Mouse (Mus musculus) limb, embryonic 15.5 days (tissue): ENCODE measurements around the gene Slc5a4a. TPM values are rescaled to one million over a fixed set of nuclear protein-coding genes. Genes with fewer than 3 reads are reported as not detected.

Experiments
- ATAC-seq: fragments of 200-750 bp; cut with Nextera tagmentation; 2 replicates; pipeline ENCODE4 v1.8.0; 2017; ENCODE audit warnings: low read depth, moderate TSS enrichment; ENCODE audit not compliant: insufficient number of reproducible peaks, low FRiP score, low TSS enrichment
- H3K27ac ChIP-seq: fragments of 300-500 bp; sonication (generic); 2 replicates; pipeline ENCODE4 v1.5.1; 2015; ENCODE audit warnings: moderate library complexity, mild to moderate bottlenecking, inconsistent platforms
- H3K27me3 ChIP-seq: fragments of 300-500 bp; sonication (generic); 2 replicates; pipeline ENCODE4 v1.6.1; 2015; ENCODE audit warnings: inconsistent platforms
- H3K36me3 ChIP-seq: fragments of 300-500 bp; sonication (generic); 2 replicates; pipeline ENCODE4 v1.6.1; 2015; ENCODE audit warnings: inconsistent platforms
- H3K4me1 ChIP-seq: fragments of 300-500 bp; sonication (generic); 2 replicates; pipeline ENCODE4 v1.6.1; 2015; ENCODE audit warnings: inconsistent platforms
- H3K4me2 ChIP-seq: fragments of 300-500 bp; sonication (generic); 2 replicates; pipeline ENCODE4 v1.6.1; 2015; ENCODE audit warnings: mild to moderate bottlenecking, inconsistent platforms
- H3K4me3 ChIP-seq: fragments of 300-500 bp; sonication (generic); 2 replicates; pipeline ENCODE4 v1.5.1; 2015; ENCODE audit warnings: mild to moderate bottlenecking, inconsistent platforms
- H3K9ac ChIP-seq: fragments of 300-500 bp; sonication (generic); 2 replicates; pipeline ENCODE4 v1.6.1; 2015; ENCODE audit warnings: inconsistent platforms
- H3K9me3 ChIP-seq: fragments of 300-500 bp; sonication (generic); 2 replicates; pipeline ENCODE4 v1.6.1; 2016; ENCODE audit warnings: inconsistent platforms
- WGBS: fragments of 180-500 bp; shearing (Covaris S2); methylation state at CpG from one replicate; pipeline ENCODE4 v1.1.7; 2015; 5-methylcytosine and 5-hydroxymethylcytosine counted together
- polyA plus RNA-seq: library from polyadenylated mRNA; unstranded; fragments of >200 nt; fragmentation: Nextera tagmentation; extraction: Ambion mirVana; gene quantifications from 2 replicates; pipeline ENCODE4 v1.2.1, GENCODE M21; 2015

Slc5a4a gene
- polyA plus RNA-seq, 1 experiment from 2014 or later = not detected

- no peak overlapping the region for H3K4me2 ChIP-seq
- no peaks in the 10 kb centered on the region for H3K36me3 ChIP-seq
- H3K9ac ChIP-seq = no peak overlapping the region
- no peak overlapping the region for H3K4me3 ChIP-seq
- 73% methylated on average over 4 of the region's 4 CpGs for WGBS
- H3K27ac ChIP-seq = no peak overlapping the region
- ATAC-seq = no peak
- no peaks in the 10 kb centered on the region for H3K4me1 ChIP-seq
- H3K9me3 ChIP-seq = no peaks in the 10 kb centered on the region
- no peaks in the 10 kb centered on the region for H3K27me3 ChIP-seq
Measured at GRCm38 (mm10) chr10:76185216-76185615, 38.0 kb downstream of the Slc5a4a start.

DNA sequence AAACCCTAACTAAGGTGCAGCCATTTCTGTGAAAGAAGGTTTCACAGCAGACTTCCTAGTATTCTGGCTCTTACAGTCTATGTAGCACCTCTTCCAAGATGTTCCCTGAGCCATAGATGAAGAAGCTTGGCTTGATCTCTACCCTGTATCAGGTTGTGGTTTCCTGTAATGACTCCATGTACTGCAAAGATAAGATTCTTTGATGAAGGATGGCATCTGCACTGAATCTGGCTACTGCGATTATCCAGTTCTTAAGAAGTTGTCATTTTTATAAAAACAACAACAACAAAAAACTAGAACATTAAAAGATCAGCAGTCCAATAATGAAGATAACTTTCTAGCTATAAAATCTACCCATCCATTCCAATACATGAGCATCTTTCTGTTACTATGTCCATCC, 40.8 kb downstream of the Slc5a4a start:
- Histone ChIP-seq H3K9ac (no peak overlapping the region), H3K27me3 (no peaks in the 10 kb centered on the region), H3K9me3 (no peaks in the 10 kb centered on the region), H3K4me3 (no peak overlapping the region), H3K4me2 (no peak overlapping the region), H3K4me1 (no peaks in the 10 kb centered on the region), H3K36me3 (no peaks in the 10 kb centered on the region), H3K27ac (no peak overlapping the region)
- 98% methylated on average over 1 of the region's 1 CpGs for WGBS
- ATAC-seq = no peak

DNA sequence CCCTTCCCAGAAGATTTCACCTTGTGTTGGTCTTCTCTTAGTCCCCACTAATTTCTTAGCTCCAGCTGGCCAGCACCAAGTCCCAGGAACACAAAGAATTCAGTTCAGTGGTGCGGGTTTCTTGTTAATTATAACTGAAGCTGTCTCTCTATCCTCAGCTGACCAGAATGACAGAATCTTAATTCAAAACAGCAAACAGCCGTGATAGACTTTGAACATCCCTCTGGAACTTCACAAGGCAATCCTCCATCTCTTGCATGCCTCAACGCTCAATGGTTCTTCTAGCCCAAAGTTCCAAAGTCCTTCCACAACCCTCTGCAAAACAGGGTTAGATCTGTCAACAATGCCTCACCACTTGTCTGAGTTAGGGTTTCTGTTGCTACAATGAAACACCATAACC, 54.2 kb downstream of the Slc5a4a start:
- Histone ChIP-seq H3K27ac (no peak overlapping the region), H3K4me1 (no peaks in the 10 kb centered on the region), H3K4me2 (no peak overlapping the region), H3K36me3 (no peaks in the 10 kb centered on the region), H3K9ac (no peak overlapping the region), H3K27me3 (no peaks in the 10 kb centered on the region), H3K9me3 (no peaks in the 10 kb centered on the region), H3K4me3 (no peak overlapping the region)
- no peak for ATAC-seq
- 85% methylated on average over 3 of the region's 3 CpGs for WGBS

DNA sequence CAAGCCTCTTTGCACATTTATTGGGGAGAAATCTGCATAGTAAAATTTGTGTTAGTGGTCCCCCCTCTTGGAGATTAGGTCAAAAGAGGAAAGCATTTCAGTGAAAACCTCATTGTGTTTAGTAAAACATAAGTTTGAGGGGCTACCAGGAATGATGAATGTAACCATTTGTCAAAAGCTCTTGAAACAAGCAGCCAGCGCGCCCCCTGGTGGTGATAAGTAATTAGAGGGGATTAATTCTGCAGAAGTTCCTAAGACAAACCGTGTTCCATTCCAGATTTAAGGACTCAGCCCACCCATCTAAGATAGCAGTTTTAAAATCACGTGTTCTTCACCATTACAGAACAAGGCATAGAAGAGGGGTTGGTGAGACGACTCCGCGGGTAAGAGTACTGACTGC, 54.7 kb downstream of the Slc5a4a start:
- no peak overlapping the region for H3K9ac ChIP-seq
- H3K27me3 ChIP-seq = no peaks in the 10 kb centered on the region
- ATAC-seq = no peak
- H3K4me2 ChIP-seq = no peak overlapping the region
- H3K36me3 ChIP-seq = peaks cover 5% of the 10 kb centered on the region; the same call in 1 of the 2 replicates
- WGBS = 15% methylated on average over 7 of the region's 7 CpGs
- no peak overlapping the region for H3K27ac ChIP-seq
- H3K4me1 ChIP-seq = no peaks in the 10 kb centered on the region
- no peaks in the 10 kb centered on the region for H3K9me3 ChIP-seq
- H3K4me3 ChIP-seq = no peak overlapping the region

GRCm38 (mm10) chr10:76203798-76204283, 56.6 kb downstream of the Slc5a4a start:
- peak overlapping the region; percentile 56 for H3K4me2 ChIP-seq
- no peaks in the 10 kb centered on the region for H3K9me3 ChIP-seq
- peak overlapping the region; percentile 39 for H3K4me3 ChIP-seq
- no peak overlapping the region for H3K27ac ChIP-seq
- peaks cover 21% of the 10 kb centered on the region for H3K36me3 ChIP-seq
- no peaks in the 10 kb centered on the region for H3K4me1 ChIP-seq
- WGBS = 9% methylated on average over 17 of the region's 18 CpGs
- peak overlapping the region; percentile 40 for H3K9ac ChIP-seq
- no peaks in the 10 kb centered on the region for H3K27me3 ChIP-seq
- ATAC-seq = no peak

- H3K27ac ChIP-seq = no peak overlapping the region
- ATAC-seq = no peak
- H3K36me3 ChIP-seq = peaks cover 45% of the 10 kb centered on the region
- H3K27me3 ChIP-seq = no peaks in the 10 kb centered on the region
- no peak overlapping the region for H3K9ac ChIP-seq
- H3K4me3 ChIP-seq = no peak overlapping the region
- no peaks in the 10 kb centered on the region for H3K4me1 ChIP-seq
- WGBS = 88% methylated on average over 13 of the region's 13 CpGs
- H3K4me2 ChIP-seq = no peak overlapping the region
- H3K9me3 ChIP-seq = no peaks in the 10 kb centered on the region
Measured at GRCm38 (mm10) chr10:76207262-76207796, 60.1 kb downstream of the Slc5a4a start.

- ATAC-seq = no peak
- H3K27ac ChIP-seq = no peak overlapping the region
- no peaks in the 10 kb centered on the region for H3K27me3 ChIP-seq
- H3K36me3 ChIP-seq = peaks cover 62% of the 10 kb centered on the region
- no peak overlapping the region for H3K9ac ChIP-seq
- H3K4me3 ChIP-seq = no peak overlapping the region
- H3K9me3 ChIP-seq = no peaks in the 10 kb centered on the region
- 85% methylated on average over 8 of the region's 8 CpGs for WGBS
- H3K4me2 ChIP-seq = no peak overlapping the region
- no peaks in the 10 kb centered on the region for H3K4me1 ChIP-seq
Measured at GRCm38 (mm10) chr10:76209241-76209640, 62.0 kb downstream of the Slc5a4a start.

DNA sequence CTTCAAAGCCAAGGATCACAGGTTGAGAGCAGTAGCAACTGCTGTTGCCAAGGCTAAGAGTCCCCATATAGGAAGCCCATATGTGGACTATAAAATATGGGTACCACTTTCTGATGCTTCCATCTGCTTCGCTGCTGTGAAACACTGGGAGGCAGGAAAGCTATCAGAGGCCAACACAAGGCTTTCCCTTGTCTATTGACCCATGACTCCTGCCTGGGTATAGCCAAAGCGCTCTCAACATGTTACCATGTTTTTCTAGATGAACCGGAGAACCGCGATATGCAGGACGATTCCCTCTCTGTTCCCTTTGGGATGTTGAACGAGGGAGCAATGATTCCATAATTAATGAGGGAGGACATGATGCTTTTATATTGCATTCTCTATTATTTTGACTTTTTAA, 63.6 kb downstream of the Slc5a4a start:
- Histone ChIP-seq H3K4me3 (no peak overlapping the region), H3K36me3 (peaks cover 78% of the 10 kb centered on the region), H3K27me3 (no peaks in the 10 kb centered on the region), H3K4me2 (no peak overlapping the region), H3K27ac (no peak overlapping the region), H3K9me3 (no peaks in the 10 kb centered on the region), H3K4me1 (no peaks in the 10 kb centered on the region), H3K9ac (no peak overlapping the region)
- ATAC-seq = no peak
- 95% methylated on average over 7 of the region's 7 CpGs for WGBS

- Histone ChIP-seq H3K27ac (no peak overlapping the region), H3K36me3 (peaks cover 85% of the 10 kb centered on the region), H3K4me2 (no peak overlapping the region), H3K4me1 (no peaks in the 10 kb centered on the region), H3K9ac (no peak overlapping the region), H3K9me3 (no peaks in the 10 kb centered on the region), H3K27me3 (no peaks in the 10 kb centered on the region), H3K4me3 (no peak overlapping the region)
- no peak for ATAC-seq
- 89% methylated on average over 6 of the region's 6 CpGs for WGBS
Measured at GRCm38 (mm10) chr10:76212121-76212520, 64.9 kb downstream of the Slc5a4a start.

DNA sequence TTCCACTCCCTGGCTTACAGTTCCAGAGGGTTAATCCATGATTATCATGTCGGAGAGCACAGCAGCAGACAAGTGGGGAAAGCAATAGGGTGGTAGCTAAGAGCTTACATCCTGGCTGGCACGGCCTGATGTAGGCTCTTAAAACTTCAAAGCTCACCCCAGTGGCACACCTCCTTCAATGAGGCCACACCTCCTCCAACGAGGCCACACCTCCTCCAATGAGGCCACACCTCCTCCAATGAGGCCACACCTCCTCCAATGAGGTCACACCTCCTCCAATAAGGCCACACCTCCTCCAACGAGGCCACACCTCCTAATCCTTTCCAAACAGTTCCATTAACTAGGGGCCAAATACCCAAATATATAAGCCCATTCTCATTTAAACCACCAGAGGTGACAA, 66.9 kb downstream of the Slc5a4a start:
- H3K4me2 ChIP-seq = no peak overlapping the region
- WGBS = 89% methylated on average over 4 of the region's 4 CpGs
- H3K27me3 ChIP-seq = no peaks in the 10 kb centered on the region
- ATAC-seq = no peak
- H3K9ac ChIP-seq = no peak overlapping the region
- no peak overlapping the region for H3K4me3 ChIP-seq
- H3K36me3 ChIP-seq = peaks cover 80% of the 10 kb centered on the region
- H3K27ac ChIP-seq = no peak overlapping the region
- no peaks in the 10 kb centered on the region for H3K4me1 ChIP-seq
- no peaks in the 10 kb centered on the region for H3K9me3 ChIP-seq

DNA sequence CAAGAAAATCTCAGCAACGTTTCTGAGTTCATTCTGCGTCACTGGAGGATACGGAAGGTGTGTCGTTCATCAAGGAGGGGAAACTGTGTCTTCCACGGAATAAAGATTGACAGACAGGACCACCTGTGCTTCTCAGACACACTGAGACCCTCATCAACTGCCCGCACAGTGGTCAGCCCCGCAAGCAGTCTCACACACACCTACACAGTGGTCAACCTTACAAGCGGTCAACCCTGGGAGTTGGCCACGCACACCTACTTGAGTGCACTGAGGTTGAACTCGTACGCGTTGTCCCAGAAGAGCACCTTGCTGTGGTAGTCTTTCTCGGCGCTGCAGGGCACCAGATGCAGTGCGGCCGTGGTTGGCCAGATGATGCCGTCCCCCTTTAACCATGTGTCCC, 69.8 kb downstream of the Slc5a4a start:
- H3K27me3 ChIP-seq = no peaks in the 10 kb centered on the region
- no peak overlapping the region for H3K4me3 ChIP-seq
- no peak for ATAC-seq
- H3K9me3 ChIP-seq = no peaks in the 10 kb centered on the region
- 96% methylated on average over 17 of the region's 17 CpGs for WGBS
- no peaks in the 10 kb centered on the region for H3K4me1 ChIP-seq
- H3K27ac ChIP-seq = no peak overlapping the region
- peaks cover 85% of the 10 kb centered on the region for H3K36me3 ChIP-seq
- no peak overlapping the region for H3K9ac ChIP-seq
- H3K4me2 ChIP-seq = no peak overlapping the region

DNA sequence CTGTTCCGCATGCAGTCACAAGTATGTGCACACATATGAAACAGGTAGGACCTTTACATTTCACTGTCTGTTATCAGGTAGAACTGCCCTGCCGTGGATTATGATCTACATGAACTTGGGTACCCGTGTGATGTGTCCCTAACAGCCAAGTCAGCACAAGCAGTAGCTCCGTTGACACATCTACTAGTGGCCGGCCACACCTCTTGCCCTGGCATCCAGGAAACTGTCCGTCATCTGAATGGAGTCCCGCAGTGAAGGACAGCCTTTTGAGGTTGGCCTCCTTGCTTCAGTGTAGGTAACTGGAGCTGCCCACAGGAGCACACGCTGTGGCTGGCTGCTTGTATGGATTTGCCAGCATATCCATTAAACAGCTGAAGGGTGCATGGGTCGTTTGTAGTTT, 71.0 kb downstream of the Slc5a4a start:
- no peak for ATAC-seq
- 80% methylated on average over 9 of the region's 9 CpGs for WGBS

GRCm38 (mm10) chr10:76225944-76226343, 78.7 kb downstream of the Slc5a4a start:
- Histone ChIP-seq H3K4me2 (no peak overlapping the region), H3K36me3 (peaks cover 45% of the 10 kb centered on the region), H3K27me3 (no peaks in the 10 kb centered on the region), H3K4me3 (no peak overlapping the region), H3K27ac (no peak overlapping the region), H3K9me3 (no peaks in the 10 kb centered on the region), H3K9ac (no peak overlapping the region), H3K4me1 (no peaks in the 10 kb centered on the region)
- no peak for ATAC-seq
- 92% methylated on average over 11 of the region's 11 CpGs for WGBS

More for the DNA sequence above, 71.0 kb downstream of the Slc5a4a start:
- Histone ChIP-seq H3K9ac (no peak overlapping the region), H3K4me3 (no peak overlapping the region), H3K27ac (no peak overlapping the region), H3K27me3 (no peaks in the 10 kb centered on the region), H3K36me3 (peaks cover 86% of the 10 kb centered on the region), H3K4me1 (no peaks in the 10 kb centered on the region), H3K9me3 (no peaks in the 10 kb centered on the region), H3K4me2 (no peak overlapping the region)
